Mouse (Mus musculus): ENCODE measurements around the gene Tmprss11g.

DNA sequence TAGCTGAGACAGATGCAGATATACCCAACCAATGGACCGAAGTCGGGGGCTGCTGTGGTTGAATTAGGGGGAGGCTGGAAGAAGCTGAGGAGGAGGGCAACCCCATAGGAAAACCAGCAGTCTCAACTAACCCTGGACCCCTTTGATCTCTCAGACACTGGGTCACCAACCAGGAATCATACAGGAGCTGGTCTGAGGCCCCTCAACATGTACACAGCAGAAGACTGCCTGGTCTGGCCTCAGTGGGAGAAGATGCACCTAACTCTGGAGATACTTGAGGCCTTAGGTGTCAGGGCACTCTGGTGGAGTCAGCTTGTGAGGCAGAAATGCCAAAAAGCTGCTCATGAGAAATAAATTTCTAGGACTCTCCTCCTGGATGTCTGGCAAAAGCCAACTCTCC, 28.3 kb upstream of the Tmprss11g start:
- TF ChIP-seq GATA1 (IDR thresholded peaks at IDR 0.05; ENCODE audit: low read length) (no peak), TAL1 (IDR thresholded peaks at IDR 0.05; ENCODE audit: low read length) (no peak)
